Mouse (Mus musculus) hindbrain, postnatal 0 days (tissue): Measurements from ENCODE around the gene Rps21. TPM values are rescaled to one million over a fixed set of nuclear protein-coding genes. Genes with fewer than 3 reads are reported as not detected.

Experiments used
- ATAC-seq: fragments of 200-750 bp; cut with Nextera tagmentation; 2 replicates; pipeline ENCODE4 v1.8.0; 2017; ENCODE audit warnings: mild to moderate bottlenecking, moderate TSS enrichment, moderate library complexity
- DNase-seq: peaks from one replicate; pipeline ENCODE4 v3.0.0-alpha.2; 2015; ENCODE audit warnings: low spot score
- H3K27ac ChIP-seq: fragments of 300-500 bp; sonication (generic); 2 replicates; pipeline ENCODE4 v1.5.1; 2014; ENCODE audit warnings: mild to moderate bottlenecking
- H3K27me3 ChIP-seq: fragments of 300-500 bp; sonication (generic); 2 replicates; pipeline ENCODE4 v1.6.1; 2014; ENCODE audit warnings: low read length, mixed read lengths; ENCODE audit not compliant: insufficient read depth
- H3K36me3 ChIP-seq: fragments of 300-500 bp; sonication (generic); 2 replicates; pipeline ENCODE4 v1.6.1; 2014; ENCODE audit warnings: low read length, mixed read lengths; ENCODE audit not compliant: insufficient read depth
- H3K4me1 ChIP-seq: fragments of 300-500 bp; sonication (generic); 2 replicates; pipeline ENCODE4 v1.6.1; 2014; ENCODE audit warnings: antibody characterized with exemption, low read length, mixed read lengths; ENCODE audit not compliant: insufficient read depth
- H3K4me2 ChIP-seq: fragments of 300-500 bp; sonication (generic); 2 replicates; pipeline ENCODE4 v1.6.1; 2014; ENCODE audit warnings: low read depth, mild to moderate bottlenecking, low read length, moderate library complexity, mixed read lengths
- H3K4me3 ChIP-seq: fragments of 300-500 bp; sonication (generic); 2 replicates; pipeline ENCODE4 v1.5.1; 2014; ENCODE audit warnings: low read length
- H3K9ac ChIP-seq: fragments of 300-500 bp; sonication (generic); replicated peaks from 2 replicates; pipeline ENCODE4 v1.6.1; 2014; ENCODE audit warnings: mild to moderate bottlenecking, low read length, moderate library complexity, mixed read lengths
- H3K9me3 ChIP-seq: fragments of 300-500 bp; sonication (generic); 2 replicates; pipeline ENCODE4 v1.6.1; 2016; ENCODE audit warnings: low read length, mixed read lengths
- CTCF ChIP-seq: IDR thresholded peaks from 2 replicates; pipeline ENCODE4 v1.5.1; 2016; ENCODE audit warnings: antibody characterized with exemption, control low read depth, low read depth
- WGBS: fragments of 180-500 bp; shearing (Covaris S2); extraction: QIAGEN DNeasy Blood & Tissue Kit; methylation state at CpG from one replicate; pipeline ENCODE4 v1.1.7; 2014; 5-methylcytosine and 5-hydroxymethylcytosine counted together
- polyA plus RNA-seq: library from polyadenylated mRNA; unstranded; fragments of >200 nt; fragmentation: Nextera tagmentation; extraction: Ambion mirVana; gene quantifications from 2 replicates; pipeline ENCODE4 v1.2.1, GENCODE M21; 2015
- total RNA-seq: library from RNA; depleted of rRNA; stranded (reverse); fragments of >200 nt; gene quantifications from 2 replicates; pipeline ENCODE4 v1.2.3, GENCODE M21; 2014

Rps21 gene
- total and polyA plus RNA-seq, 2 experiments from 2014 or later = 465 to 857 TPM

- ATAC-seq = no peak
Measured at GRCm38 (mm10) chr2:180221051-180221450, 36.1 kb upstream of the Rps21 start.

GRCm38 (mm10) chr2:180222250-180222649, 34.9 kb upstream of the Rps21 start:
- DNase-seq (no peak), ATAC-seq (0 out of 2 replicates have a peak, but pooled peaks have one; percentile 34)
- peak; percentile 52 for TF ChIP-seq CTCF
- Histone ChIP-seq H3K27me3 (peaks cover 8% of the 10 kb centered on the region; the same call in 1 of the 2 replicates), H3K4me3 (no peak overlapping the region), H3K9me3 (no peaks in the 10 kb centered on the region), H3K4me2 (no peak overlapping the region), H3K36me3 (no peaks in the 10 kb centered on the region), H3K27ac (no peak overlapping the region), H3K9ac (no peak overlapping the region), H3K4me1 (peaks cover 26% of the 10 kb centered on the region)
- WGBS = 18% methylated on average over 6 of the region's 6 CpGs

More at GRCm38 (mm10) chr2:180221051-180221450, 36.1 kb upstream of the Rps21 start:
- Histone ChIP-seq H3K27me3 (peaks cover 4% of the 10 kb centered on the region; the same call in 1 of the 2 replicates), H3K4me3 (no peak overlapping the region), H3K27ac (no peak overlapping the region), H3K9ac (no peak overlapping the region), H3K36me3 (no peaks in the 10 kb centered on the region), H3K4me1 (peaks cover 25% of the 10 kb centered on the region), H3K4me2 (no peak overlapping the region), H3K9me3 (no peaks in the 10 kb centered on the region)
- 90% methylated on average over 9 of the region's 9 CpGs for WGBS
- no peak for TF ChIP-seq CTCF
- no peak for DNase-seq

DNA sequence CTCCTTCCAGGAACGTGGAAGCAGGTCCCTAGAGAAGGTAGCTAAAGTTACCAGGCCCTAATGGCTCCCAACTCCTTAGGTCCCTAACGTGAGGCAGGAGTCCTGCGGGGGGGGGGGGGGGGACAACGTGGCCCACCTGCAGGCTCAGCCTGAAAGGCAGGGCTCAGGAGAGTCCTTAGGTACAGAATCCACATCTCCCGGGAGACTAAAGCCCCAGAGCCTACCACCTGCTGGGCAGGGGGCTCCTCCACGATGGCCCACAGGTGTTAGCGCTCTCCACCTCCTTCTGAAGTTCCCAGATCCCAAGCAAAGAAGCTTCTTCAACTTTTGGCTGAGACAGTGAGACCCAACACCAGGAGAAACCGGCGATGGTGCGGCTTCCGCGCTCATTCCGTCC, 32.5 kb upstream of the Rps21 start:
- Histone ChIP-seq H3K36me3 (no peaks in the 10 kb centered on the region), H3K9ac (peak overlapping the region; percentile 47; the same call in 1 of the 2 replicates), H3K27ac (no peak overlapping the region), H3K4me3 (peak overlapping the region; percentile 58), H3K27me3 (peaks cover 11% of the 10 kb centered on the region; the same call in 1 of the 2 replicates), H3K9me3 (no peaks in the 10 kb centered on the region), H3K4me2 (peak overlapping the region; percentile 98), H3K4me1 (peaks cover 22% of the 10 kb centered on the region; the same call in 1 of the 2 replicates)
- 4% methylated on average over 12 of the region's 13 CpGs for WGBS
- no peak for ATAC-seq
- DNase-seq = no peak
- TF ChIP-seq CTCF = no peak

GRCm38 (mm10) chr2:180225044-180225761, 32.0 kb upstream of the Rps21 start:
- H3K4me1 ChIP-seq = peaks cover 22% of the 10 kb centered on the region; the same call in 1 of the 2 replicates
- 2% methylated on average over 46 of the region's 55 CpGs for WGBS
- ATAC-seq (peak; percentile 44), DNase-seq (no peak)
- peak overlapping the region; percentile 47 for H3K9ac ChIP-seq
- no peaks in the 10 kb centered on the region for H3K9me3 ChIP-seq
- peak overlapping the region; percentile 58 for H3K4me3 ChIP-seq
- TF ChIP-seq CTCF = no peak
- H3K27ac ChIP-seq = no peak overlapping the region
- peak overlapping the region; percentile 98 for H3K4me2 ChIP-seq
- H3K36me3 ChIP-seq = no peaks in the 10 kb centered on the region
- peaks cover 11% of the 10 kb centered on the region; the same call in 1 of the 2 replicates for H3K27me3 ChIP-seq

DNA sequence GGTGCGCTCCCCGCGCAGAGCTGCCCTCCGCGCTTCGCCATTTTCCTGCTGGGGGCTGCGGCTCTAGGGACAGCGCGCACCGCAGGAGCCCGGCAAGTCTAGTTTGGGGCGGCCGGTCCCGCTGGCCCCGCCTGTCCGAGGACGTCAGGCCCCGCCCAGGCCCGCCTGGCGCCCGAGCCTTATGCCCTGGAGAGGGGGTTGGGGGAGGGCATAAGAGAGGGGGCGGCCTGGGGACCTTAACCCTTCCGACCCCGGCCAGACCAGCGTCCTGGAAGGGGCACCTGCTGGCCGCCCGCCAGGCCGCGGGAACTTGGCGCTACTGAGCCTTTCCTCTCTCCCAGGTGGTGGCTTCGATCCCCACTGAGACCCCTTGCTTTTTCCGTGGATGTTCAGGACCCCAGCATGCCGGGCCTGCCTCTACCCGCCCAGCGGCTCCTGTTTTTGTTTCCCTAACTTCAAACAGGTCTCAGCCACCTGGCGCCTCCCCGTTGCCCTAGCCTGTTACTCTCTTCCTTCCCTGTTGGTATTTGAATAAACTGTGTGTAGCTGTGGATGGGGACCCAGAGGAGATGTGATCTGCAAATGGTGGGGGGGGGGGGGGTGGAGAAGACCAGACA, 31.3 kb upstream of the Rps21 start, which contains the start of gene Lama5:
Gene Lama5 (minus strand): TSS at position 98 of the 617 bp plus-strand sequence.
- Histone ChIP-seq H3K27me3 (peaks cover 11% of the 10 kb centered on the region; the same call in 1 of the 2 replicates), H3K4me3 (peak within 1 kb of the TSS; percentile 58), H3K36me3 (no peaks in the 10 kb centered on the region), H3K4me1 (peaks cover 22% of the 10 kb centered on the region; the same call in 1 of the 2 replicates), H3K9ac (peak within 1 kb of the TSS; percentile 47), H3K9me3 (no peaks in the 10 kb centered on the region), H3K27ac (no peak within 1 kb of the TSS), H3K4me2 (peak within 1 kb of the TSS; percentile 98)
- WGBS = under 1% methylated on average over 35 of the region's 37 CpGs
- DNase-seq (peak; percentile 45), ATAC-seq (peak; percentile 46)
- TF ChIP-seq CTCF = no peak

- Histone ChIP-seq H3K9me3 (no peaks in the 10 kb centered on the region), H3K4me1 (peaks cover 22% of the 10 kb centered on the region; the same call in 1 of the 2 replicates), H3K9ac (no peak overlapping the region), H3K4me3 (no peak overlapping the region), H3K27ac (no peak overlapping the region), H3K4me2 (peak overlapping the region; percentile 35; the same call in 1 of the 2 replicates), H3K36me3 (no peaks in the 10 kb centered on the region), H3K27me3 (peaks cover 11% of the 10 kb centered on the region; the same call in 1 of the 2 replicates)
- DNase-seq (peak; percentile 62), ATAC-seq (peak; percentile 60)
- 2% methylated on average over 21 of the region's 21 CpGs for WGBS
- peak; percentile 73 for TF ChIP-seq CTCF
Measured at GRCm38 (mm10) chr2:180227262-180228059, 29.7 kb upstream of the Rps21 start.
